Mouse (Mus musculus): ENCODE measurements around the gene Epb41l4b. TPM values are rescaled to one million over a fixed set of nuclear protein-coding genes. Genes with fewer than 3 reads are reported as not detected.

The Epb41l4b gene
- total and polyA plus RNA-seq, 2 experiments from 2014 or later, result 4.2 to 14.7 TPM

DNA sequence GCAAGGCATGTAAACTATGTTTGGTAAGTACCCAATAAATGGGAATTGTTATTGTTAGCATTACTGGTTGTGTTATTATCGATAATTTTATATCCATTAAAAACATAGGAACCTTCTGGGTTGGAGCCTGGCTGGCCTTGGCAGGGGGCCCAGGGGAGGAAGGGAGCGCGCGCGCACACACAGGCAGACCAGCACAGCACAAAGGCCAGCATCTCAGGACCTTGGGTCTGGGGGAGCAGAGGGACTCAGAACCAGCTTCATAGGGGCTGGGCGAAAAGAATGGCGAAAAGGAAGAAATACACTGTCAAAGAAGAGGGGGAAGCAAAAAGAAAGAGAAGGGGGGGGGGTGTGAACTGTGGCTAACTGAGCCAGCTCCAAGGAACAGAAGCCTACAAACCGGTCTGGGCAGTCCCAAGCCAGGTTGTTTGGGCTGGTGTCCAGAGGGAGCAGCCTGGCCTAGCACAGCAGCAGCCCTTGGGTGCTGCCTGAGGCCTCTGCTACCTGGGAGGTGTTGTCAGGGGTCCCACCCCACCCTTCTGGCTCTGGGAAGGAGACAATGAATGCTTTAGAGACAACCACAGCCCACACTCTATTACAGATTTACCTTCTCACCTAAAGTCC lies 13.4 kb upstream of the Epb41l4b start:
- no peak for TF ChIP-seq CTCF (IDR thresholded peaks at IDR 0.05; ENCODE audit: low read depth)
- WGBS, result 74% methylated on average over 8 of the region's 8 CpGs
- H3K4me1 ChIP-seq (ENCODE audit: insufficient read depth, low read length), result peaks cover 7% of the 10 kb centered on the region
- no peak overlapping the region for H3K9ac ChIP-seq (replicated peaks; ENCODE audit: low read length)
- H3K27ac ChIP-seq, result no peak overlapping the region
- ATAC-seq (no peak), DNase-seq (ENCODE audit: low spot score) (no peak)
- no peak overlapping the region for H3K4me3 ChIP-seq (ENCODE audit: low read length)
- no peaks in the 10 kb centered on the region for H3K27me3 ChIP-seq (ENCODE audit: insufficient read depth, low read length)
- no peaks in the 10 kb centered on the region for H3K9me3 ChIP-seq (ENCODE audit: low read length)
- H3K4me2 ChIP-seq (ENCODE audit: low read depth, low read length), result no peak overlapping the region
- no peaks in the 10 kb centered on the region for H3K36me3 ChIP-seq (ENCODE audit: insufficient read depth, low read length)

DNA sequence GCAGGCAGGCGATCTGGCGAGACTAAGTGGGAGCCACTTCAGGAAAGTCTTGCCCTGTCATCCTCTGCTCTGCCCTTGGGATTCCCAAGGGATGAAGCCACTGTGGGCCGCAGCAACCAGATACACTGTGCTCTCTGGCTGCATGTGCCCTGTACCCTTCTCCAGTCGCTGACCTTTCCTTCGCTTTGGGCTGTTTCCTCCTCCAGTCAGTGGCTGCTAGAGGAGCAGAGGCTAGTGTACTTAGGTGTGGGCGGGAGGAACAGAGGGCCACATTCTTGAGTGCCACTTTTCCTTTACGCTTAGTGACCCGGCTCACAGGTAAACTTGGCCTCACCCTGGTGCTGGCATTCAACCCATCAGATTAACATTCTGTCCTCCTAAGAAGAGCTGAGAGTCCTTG lies 10.6 kb upstream of the Epb41l4b start:
- H3K4me2 ChIP-seq (ENCODE audit: low read depth, low read length), result peak overlapping the region; percentile 31; the same call in 1 of the 2 replicates
- WGBS, result 44% methylated on average over 8 of the region's 8 CpGs
- DNase-seq (ENCODE audit: low spot score), result no peak

DNA sequence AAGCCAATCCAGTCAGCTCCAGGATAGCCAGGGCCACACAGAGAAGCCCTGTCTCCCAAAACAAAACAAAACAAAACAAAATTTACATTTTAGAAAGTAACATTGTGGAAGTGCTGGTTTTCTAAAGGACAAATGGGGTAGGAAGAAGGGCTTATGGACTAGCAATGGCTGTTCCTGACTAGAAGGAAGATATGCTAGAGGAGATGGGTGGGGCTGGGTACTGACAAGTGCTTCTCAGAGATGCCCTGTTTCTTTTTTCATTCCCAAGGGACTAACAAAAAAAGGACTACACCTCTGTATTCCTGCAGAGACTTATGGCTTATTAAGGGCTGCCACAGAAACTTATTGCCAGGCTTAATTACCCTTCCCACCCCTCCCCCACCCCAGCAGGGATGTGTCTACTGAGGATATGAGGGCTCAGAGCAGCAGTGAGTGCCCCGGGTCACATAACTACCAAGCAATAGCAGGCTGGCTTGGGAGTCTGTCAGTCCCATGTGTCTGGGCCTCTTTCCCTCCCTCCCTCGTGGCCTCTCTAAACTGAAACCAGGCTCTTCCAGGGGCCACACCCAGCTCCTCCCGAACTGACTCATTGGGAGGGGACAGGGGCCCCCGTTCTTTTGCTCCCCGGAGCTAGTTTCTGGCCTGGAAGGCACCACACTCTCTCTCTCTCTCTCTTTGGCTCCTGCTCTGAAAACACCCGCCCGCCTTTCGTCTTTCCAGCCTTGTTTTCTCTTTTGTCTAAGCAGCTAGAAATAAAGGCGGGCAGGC lies 10.0 kb upstream of the Epb41l4b start:
- Histone ChIP-seq H3K27me3 (ENCODE audit: insufficient read depth, low read length) (no peaks in the 10 kb centered on the region), H3K4me3 (ENCODE audit: low read length) (no peak overlapping the region), H3K27ac (no peak overlapping the region), H3K9ac (replicated peaks; ENCODE audit: low read length) (no peak overlapping the region), H3K36me3 (ENCODE audit: insufficient read depth, low read length) (no peaks in the 10 kb centered on the region), H3K4me2 (ENCODE audit: low read depth, low read length) (peak overlapping the region; percentile 31), H3K9me3 (ENCODE audit: low read length) (no peaks in the 10 kb centered on the region), H3K4me1 (ENCODE audit: insufficient read depth, low read length) (peaks cover 7% of the 10 kb centered on the region)
- ATAC-seq (0 out of 2 replicates have a peak, but pooled peaks have one; percentile 21), DNase-seq (ENCODE audit: low spot score) (no peak)
- TF ChIP-seq CTCF (IDR thresholded peaks at IDR 0.05; ENCODE audit: low read depth), result no peak
- WGBS, result 10% methylated on average over 9 of the region's 9 CpGs

More for the DNA sequence above, 10.6 kb upstream of the Epb41l4b start:
- no peak overlapping the region for H3K9ac ChIP-seq (replicated peaks; ENCODE audit: low read length)
- TF ChIP-seq CTCF (IDR thresholded peaks at IDR 0.05; ENCODE audit: low read depth), result no peak
- no peaks in the 10 kb centered on the region for H3K36me3 ChIP-seq (ENCODE audit: insufficient read depth, low read length)
- peaks cover 7% of the 10 kb centered on the region for H3K4me1 ChIP-seq (ENCODE audit: insufficient read depth, low read length)
- H3K27me3 ChIP-seq (ENCODE audit: insufficient read depth, low read length), result no peaks in the 10 kb centered on the region
- H3K27ac ChIP-seq, result no peak overlapping the region
- H3K9me3 ChIP-seq (ENCODE audit: low read length), result no peaks in the 10 kb centered on the region
- H3K4me3 ChIP-seq (ENCODE audit: low read length), result no peak overlapping the region
- 0 out of 2 replicates have a peak, but pooled peaks have one; percentile 15 for ATAC-seq

DNA sequence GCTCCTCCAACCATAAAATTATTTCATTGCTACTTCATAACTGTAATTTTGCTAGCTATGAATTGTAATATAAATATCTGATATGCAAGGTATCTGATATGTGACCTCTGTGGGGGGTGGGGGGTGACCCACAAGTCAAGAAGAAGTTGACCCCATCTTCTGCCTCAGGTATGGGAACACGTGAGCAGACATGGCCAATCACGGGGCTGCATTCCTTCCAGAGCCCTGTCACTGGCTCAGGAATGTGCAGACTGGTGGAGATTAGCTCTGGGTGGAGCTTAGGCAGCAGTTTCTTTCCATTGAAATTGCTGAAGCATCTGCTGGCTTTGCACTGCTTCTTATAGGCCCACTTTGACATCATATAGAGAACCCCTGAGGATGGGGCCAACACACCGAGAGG lies 4.9 kb upstream of the Epb41l4b start:
- Histone ChIP-seq H3K4me2 (ENCODE audit: low read depth, low read length) (no peak overlapping the region), H3K9ac (replicated peaks; ENCODE audit: low read length) (no peak overlapping the region), H3K9me3 (ENCODE audit: low read length) (no peaks in the 10 kb centered on the region), H3K4me3 (ENCODE audit: low read length) (no peak overlapping the region), H3K4me1 (ENCODE audit: insufficient read depth, low read length) (0 out of 2 replicates have a peak, but pooled peaks cover under 1% of the 10 kb centered on the region), H3K36me3 (ENCODE audit: insufficient read depth, low read length) (no peaks in the 10 kb centered on the region), H3K27me3 (ENCODE audit: insufficient read depth, low read length) (no peaks in the 10 kb centered on the region), H3K27ac (no peak overlapping the region)
- DNase-seq (ENCODE audit: low spot score) (no peak), ATAC-seq (no peak)
- WGBS, result 67% methylated on average over 3 of the region's 3 CpGs
- TF ChIP-seq CTCF (IDR thresholded peaks at IDR 0.05; ENCODE audit: low read depth), result no peak

DNA sequence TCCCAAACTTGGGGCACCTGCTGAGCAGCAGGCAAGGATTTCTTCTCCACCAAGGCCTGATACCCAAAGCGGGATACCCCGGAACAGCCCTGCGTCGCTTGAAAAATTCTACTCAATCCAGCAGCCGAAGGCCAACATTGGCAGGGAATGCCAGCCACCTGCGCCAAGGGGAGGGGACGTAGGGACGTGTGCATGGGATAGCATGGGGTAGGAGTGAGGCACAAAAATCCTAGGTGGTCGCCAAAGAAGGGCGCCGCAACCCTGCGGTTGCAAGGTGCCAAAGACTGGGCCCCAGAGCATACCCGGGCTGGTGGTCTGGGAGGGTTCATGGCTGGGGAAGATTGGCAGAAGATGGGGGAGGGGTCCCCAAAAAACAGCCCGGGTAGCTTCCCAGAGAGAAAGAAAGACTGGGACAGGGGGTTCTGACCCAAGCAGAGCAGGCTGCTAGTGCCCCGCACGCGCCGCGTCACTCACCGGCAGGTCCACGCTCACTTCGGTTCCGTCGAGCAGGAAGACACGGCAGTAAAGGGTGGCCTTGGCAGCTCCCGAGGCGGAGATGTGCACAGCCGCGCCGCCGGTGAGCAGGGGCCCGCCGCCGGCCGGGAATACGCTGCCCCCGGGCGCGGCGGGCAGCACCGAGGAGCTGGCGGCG lies 737 bp downstream of the Epb41l4b start:
- peak overlapping the region; percentile 72 for H3K4me2 ChIP-seq (ENCODE audit: low read depth, low read length)
- peak overlapping the region; percentile 62 for H3K4me3 ChIP-seq (ENCODE audit: low read length)
- ATAC-seq, result peak; percentile 36
- DNase-seq (ENCODE audit: low spot score), result peak; percentile 48
- no peaks in the 10 kb centered on the region for H3K27me3 ChIP-seq (ENCODE audit: insufficient read depth, low read length)
- H3K36me3 ChIP-seq (ENCODE audit: insufficient read depth, low read length), result no peaks in the 10 kb centered on the region
- no peaks in the 10 kb centered on the region for H3K9me3 ChIP-seq (ENCODE audit: low read length)
- peaks cover 9% of the 10 kb centered on the region; the same call in 1 of the 2 replicates for H3K4me1 ChIP-seq (ENCODE audit: insufficient read depth, low read length)
- H3K9ac ChIP-seq (replicated peaks; ENCODE audit: low read length), result peak overlapping the region; percentile 74
- no peak for TF ChIP-seq CTCF (IDR thresholded peaks at IDR 0.05; ENCODE audit: low read depth)
- WGBS, result under 1% methylated on average over 29 of the region's 43 CpGs
- peak overlapping the region; percentile 83; the same call in 1 of the 2 replicates for H3K27ac ChIP-seq

DNA sequence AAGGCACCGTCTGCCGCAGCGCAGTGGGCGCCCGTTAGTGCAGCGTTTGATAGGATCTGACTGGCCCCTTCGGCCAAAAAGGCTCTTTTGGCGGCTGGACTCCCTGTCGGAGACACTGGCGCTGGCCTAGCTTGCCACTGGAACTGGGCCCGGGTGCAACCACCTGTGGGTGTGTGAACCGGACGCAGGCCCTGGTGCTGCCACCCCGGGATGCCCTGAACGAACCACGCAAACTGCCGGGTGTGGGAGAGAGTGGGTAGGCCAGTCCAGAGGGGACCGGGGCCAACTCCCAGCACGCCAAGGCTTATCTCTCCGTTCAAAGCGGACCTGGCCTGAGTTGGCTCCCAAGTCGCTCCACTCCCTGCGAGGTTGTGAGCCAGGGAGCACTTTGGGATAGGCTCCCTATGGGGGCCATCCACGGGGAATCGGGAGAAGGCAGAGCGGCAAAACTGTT lies 1.3 kb downstream of the Epb41l4b start:
- ATAC-seq, result peak; percentile 31
- Histone ChIP-seq H3K9me3 (ENCODE audit: low read length) (no peaks in the 10 kb centered on the region), H3K27me3 (ENCODE audit: insufficient read depth, low read length) (no peaks in the 10 kb centered on the region), H3K27ac (peak overlapping the region; percentile 83; the same call in 1 of the 2 replicates), H3K4me3 (ENCODE audit: low read length) (peak overlapping the region; percentile 62), H3K36me3 (ENCODE audit: insufficient read depth, low read length) (no peaks in the 10 kb centered on the region), H3K4me2 (ENCODE audit: low read depth, low read length) (peak overlapping the region; percentile 72), H3K4me1 (ENCODE audit: insufficient read depth, low read length) (peaks cover 9% of the 10 kb centered on the region; the same call in 1 of the 2 replicates), H3K9ac (replicated peaks; ENCODE audit: low read length) (peak overlapping the region; percentile 74)
- peak; percentile 50 for DNase-seq (ENCODE audit: low spot score)
- 3% methylated on average over 26 of the region's 26 CpGs for WGBS
- no peak for TF ChIP-seq CTCF (IDR thresholded peaks at IDR 0.05; ENCODE audit: low read depth)
